In genomic region chr4:107448481-107448880, GRCm38 (mm10) we compare ENCODE assay signal across 16 mouse cellular contexts. TPM values are rescaled to one million over a fixed set of nuclear protein-coding genes. Genes with fewer than 3 reads are reported as not detected.
A peak's percentile ranks its signal among the peaks of the same experiment; 100 is the strongest.
DNase-seq lines count a peak whose midpoint lies in the region; ATAC-seq and TF ChIP-seq lines count a peak whose summit lies in the region.
"Had no signal": no experiment of that assay in that cellular context is flagged by ENCODE, and none has a peak within 500 bp of the region (broad histone marks: within the 10 kb centered on the region; RNA-seq: fewer than 3 reads in every experiment).

No protein-coding gene starts in this region.

- peak; percentile 31 to 45 for DNase-seq in cerebellum, postnatal 14 days
- no peak for DNase-seq in cerebellum, adult 11 months
- peak; percentile 33 for DNase-seq in left cerebral cortex, postnatal 4 days
- DNase-seq in left cerebral cortex, postnatal 36 days (ENCODE audit: low spot score in 2 of 2) = no peak
- peak; percentile 33 for DNase-seq in A20 (ENCODE audit: low read depth, low spot score)
- DNase-seq in brain, embryonic 14.5 days (ENCODE audit: low read depth) = no peak
- no peak for DNase-seq in retina, postnatal 1 day
- DNase-seq: layer of hippocampus, adult 9-11 months; liver, embryonic 13.5 days; thymus, postnatal 25 days had no signal

- no peak overlapping the region for H3K27ac ChIP-seq in hindbrain, embryonic 16.5 days (ENCODE audit: low read depth, low read length)
- H3K27ac ChIP-seq: forebrain, embryonic 13.5 days; hindbrain, embryonic 10.5 days; liver, embryonic 13.5 days had no signal

- no peaks in the 10 kb centered on the region for H3K27me3 ChIP-seq in hindbrain, embryonic 16.5 days (replicated peaks; ENCODE audit: control insufficient read depth, insufficient read depth, low read length)

- TF ChIP-seq POLR2A in brain, embryonic 14.5 days (IDR thresholded peaks at IDR 0.05; ENCODE audit: borderline replicate concordance, extremely low read depth, insufficient read depth, insufficient read length, poor library complexity, severe bottlenecking) = no peak

- H3K4me1 ChIP-seq in hindbrain, embryonic 16.5 days (ENCODE audit: control insufficient read depth, insufficient read depth, low read depth, low read length) = peaks cover 3% of the 10 kb centered on the region; the same call in 1 of the 2 replicates

- no peaks in the 10 kb centered on the region for H3K36me3 ChIP-seq in hindbrain, embryonic 16.5 days (ENCODE audit: control insufficient read depth, insufficient read depth, low read length)
- H3K36me3 ChIP-seq: hindbrain, embryonic 10.5 days; liver, embryonic 13.5 days had no signal

- WGBS in hindbrain, embryonic 16.5 days = 91% methylated on average over 6 of the region's 6 CpGs

- ATAC-seq in hindbrain, embryonic 16.5 days = no peak
- ATAC-seq: CD4-positive, CD25-positive, alpha-beta regulatory T cell, adult 4 months; forebrain, embryonic 13.5 days; midbrain, embryonic 16.5 days had no signal

- peak; percentile 37; the same call in 1 of the 2 replicates for TF ChIP-seq CTCF in brain, embryonic 14.5 days (IDR thresholded peaks at IDR 0.05; ENCODE audit: borderline replicate concordance, extremely low read depth, insufficient read depth, insufficient read length)

- no peak overlapping the region for H3K9ac ChIP-seq in hindbrain, embryonic 16.5 days (ENCODE audit: low read depth, low read length)
- H3K9ac ChIP-seq: forebrain, embryonic 13.5 days; liver, embryonic 13.5 days had no signal

- intact Hi-C loops in left cerebral cortex, postnatal 4 days (cut with DNase I) = no loop called here
- intact Hi-C loops in left cerebral cortex, postnatal 36 days (cut with DNase I) = no loop called here

- H3K4me2 ChIP-seq in hindbrain, embryonic 16.5 days (ENCODE audit: low read length) = no peak overlapping the region
- H3K4me2 ChIP-seq: forebrain, embryonic 13.5 days; liver, embryonic 13.5 days had no signal

- no peak overlapping the region for H3K4me3 ChIP-seq in hindbrain, embryonic 16.5 days (ENCODE audit: low read length)
- H3K4me3 ChIP-seq: forebrain, embryonic 13.5 days; hindbrain, embryonic 10.5 days; liver, embryonic 13.5 days had no signal

- H3K9me3 ChIP-seq in hindbrain, embryonic 16.5 days (ENCODE audit: control insufficient read depth, low read length) = no peaks in the 10 kb centered on the region
- H3K9me3 ChIP-seq: hindbrain, embryonic 10.5 days had no signal

RNA-seq across cellular contexts. Expression of gene Glis1, which starts 14.1 kb away (rescaled TPM):
- 1 to 10 TPM; 1.9 to 3.6 TPM for total RNA-seq in left cerebral cortex, postnatal 4 days (2021)
- 1 to 10 TPM; 1.1 to 1.7 TPM for total RNA-seq in left cerebral cortex, postnatal 36 days (2021)
- polyA plus RNA-seq in brain, embryonic 14.5 days (2012; rRNA removed) = 1.3 and 1.4 TPM in 2 replicates
- polyA plus RNA-seq in hindbrain, embryonic 16.5 days (2015; fragmentation: Nextera tagmentation; extraction: Ambion mirVana) = 1.3 and 2.4 TPM in 2 replicates
- total RNA-seq: neutrophil, adult 5-6 weeks had no signal
- polyA plus RNA-seq: CD4-positive, CD25-positive, alpha-beta regulatory T cell, adult 4 months had no signal

Comparison
In these comparisons a context has a peak if more than half of its experiments do, and no peak if none do; other contexts are left out.
1. DNase-seq: peak in cerebellum, postnatal 14 days (2 of 2), left cerebral cortex, postnatal 4 days (single experiment) and A20 (single experiment); none in cerebellum, adult 11 months (single experiment), left cerebral cortex, postnatal 36 days (0 of 2), brain, embryonic 14.5 days (single experiment) and retina, postnatal 1 day (single experiment).